Mouse (Mus musculus): ENCODE results near the gene Gtf3c6. TPM values are rescaled to one million over a fixed set of nuclear protein-coding genes. Genes with fewer than 3 reads are reported as not detected.

The Gtf3c6 gene
- polyA plus RNA-seq, 1 experiment from 2014 or later = 147 TPM

DNA sequence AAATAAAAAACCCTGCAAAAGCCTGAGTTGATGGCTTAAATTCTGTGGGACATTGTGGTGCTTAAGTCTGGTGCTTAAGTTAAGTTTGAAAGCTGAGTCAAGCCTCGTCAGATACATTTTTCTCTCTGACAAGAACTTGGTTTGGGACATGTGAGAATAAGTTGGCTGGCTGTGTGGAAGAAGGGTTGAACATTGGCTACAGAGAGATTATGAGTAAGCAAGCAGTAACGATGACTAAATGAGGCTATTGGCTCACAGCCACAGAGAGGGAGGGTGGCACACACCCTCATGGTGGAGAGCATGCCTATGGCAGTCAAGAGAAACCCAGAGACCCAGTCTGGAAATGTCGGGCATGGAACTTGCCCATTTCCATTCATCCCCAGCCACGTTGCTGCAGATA is 5.8 kb upstream of the Gtf3c6 start:
- Histone ChIP-seq H3K9me3 (ENCODE audit: control insufficient read depth, low read length) (no peaks in the 10 kb centered on the region), H3K36me3 (ENCODE audit: control insufficient read depth, insufficient read depth, low read length) (no peaks in the 10 kb centered on the region), H3K4me2 (replicated peaks; ENCODE audit: low read depth, low read length) (no peak overlapping the region), H3K27ac (ENCODE audit: low read depth, low read length) (no peak overlapping the region), H3K9ac (ENCODE audit: low read depth, low read length) (no peak overlapping the region), H3K4me1 (ENCODE audit: control insufficient read depth, insufficient read depth, low read length) (no peaks in the 10 kb centered on the region), H3K27me3 (ENCODE audit: control insufficient read depth, insufficient read depth, low read length) (no peaks in the 10 kb centered on the region), H3K4me3 (ENCODE audit: low read length) (no peak overlapping the region)
- 87% methylated on average over 4 of the region's 4 CpGs for WGBS
- no peak for ATAC-seq (ENCODE audit: low FRiP score, low TSS enrichment)

GRCm38 (mm10) chr10:40262200-40262599 is 4.3 kb upstream of the Gtf3c6 start:
- H3K4me3 ChIP-seq (ENCODE audit: low read length) = no peak overlapping the region
- no peak overlapping the region for H3K4me2 ChIP-seq (replicated peaks; ENCODE audit: low read depth, low read length)
- no peak overlapping the region for H3K27ac ChIP-seq (ENCODE audit: low read depth, low read length)
- no peaks in the 10 kb centered on the region for H3K4me1 ChIP-seq (ENCODE audit: control insufficient read depth, insufficient read depth, low read length)
- H3K9ac ChIP-seq (ENCODE audit: low read depth, low read length) = no peak overlapping the region
- no peaks in the 10 kb centered on the region for H3K27me3 ChIP-seq (ENCODE audit: control insufficient read depth, insufficient read depth, low read length)
- ATAC-seq (ENCODE audit: low FRiP score, low TSS enrichment) = no peak
- 92% methylated on average over 6 of the region's 6 CpGs for WGBS
- no peaks in the 10 kb centered on the region for H3K9me3 ChIP-seq (ENCODE audit: control insufficient read depth, low read length)
- no peaks in the 10 kb centered on the region for H3K36me3 ChIP-seq (ENCODE audit: control insufficient read depth, insufficient read depth, low read length)

DNA sequence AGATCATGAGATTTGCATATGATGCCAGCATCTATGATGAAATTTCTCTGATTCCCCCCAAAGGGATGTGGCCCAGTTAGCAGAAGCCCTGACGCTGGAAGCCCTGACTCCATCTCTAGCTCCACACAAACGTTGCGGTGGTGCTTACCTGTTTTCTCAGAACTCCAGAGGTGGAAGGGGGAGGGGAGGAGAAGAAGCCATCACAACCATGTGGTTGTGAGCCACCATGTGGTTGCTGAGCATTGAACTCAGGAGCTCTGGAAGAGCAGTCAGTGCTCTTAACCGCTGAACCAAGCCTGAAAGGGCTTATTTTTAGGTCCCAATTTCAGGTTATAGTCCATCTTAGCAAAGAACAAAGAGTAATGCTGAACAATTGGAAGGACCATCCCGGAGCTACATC is 2.4 kb upstream of the Gtf3c6 start:
- Histone ChIP-seq H3K9ac (ENCODE audit: low read depth, low read length) (no peak overlapping the region), H3K4me3 (ENCODE audit: low read length) (no peak overlapping the region), H3K4me2 (replicated peaks; ENCODE audit: low read depth, low read length) (no peak overlapping the region), H3K27ac (ENCODE audit: low read depth, low read length) (no peak overlapping the region), H3K36me3 (ENCODE audit: control insufficient read depth, insufficient read depth, low read length) (no peaks in the 10 kb centered on the region), H3K4me1 (ENCODE audit: control insufficient read depth, insufficient read depth, low read length) (no peaks in the 10 kb centered on the region), H3K9me3 (ENCODE audit: control insufficient read depth, low read length) (no peaks in the 10 kb centered on the region), H3K27me3 (ENCODE audit: control insufficient read depth, insufficient read depth, low read length) (no peaks in the 10 kb centered on the region)
- WGBS = 49% methylated on average over 5 of the region's 5 CpGs
- ATAC-seq (ENCODE audit: low FRiP score, low TSS enrichment) = no peak

DNA sequence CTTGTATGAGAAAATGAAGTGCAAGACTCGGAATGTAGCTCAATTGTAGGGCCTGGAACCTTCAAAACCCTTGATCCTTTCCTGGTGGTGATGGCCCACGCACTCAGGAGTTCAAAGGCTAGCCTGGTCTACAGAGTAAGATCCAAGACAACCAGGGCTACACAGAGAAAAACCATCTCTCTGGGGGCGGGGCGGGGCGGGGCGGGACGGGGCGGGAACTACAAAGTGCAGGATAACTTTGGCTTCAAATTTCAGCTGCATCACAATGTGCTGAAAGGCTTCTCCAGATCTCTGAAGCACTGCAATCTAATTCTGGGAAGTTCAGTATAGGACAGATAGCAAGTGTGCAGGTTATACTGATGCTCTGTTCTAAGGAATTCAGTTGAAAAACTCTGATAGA is 1.6 kb upstream of the Gtf3c6 start:
- Histone ChIP-seq H3K27me3 (ENCODE audit: control insufficient read depth, insufficient read depth, low read length) (no peaks in the 10 kb centered on the region), H3K9ac (ENCODE audit: low read depth, low read length) (no peak overlapping the region), H3K27ac (ENCODE audit: low read depth, low read length) (0 out of 2 replicates have a peak overlapping the region, but pooled peaks have one; percentile 6), H3K4me1 (ENCODE audit: control insufficient read depth, insufficient read depth, low read length) (no peaks in the 10 kb centered on the region), H3K36me3 (ENCODE audit: control insufficient read depth, insufficient read depth, low read length) (no peaks in the 10 kb centered on the region), H3K4me3 (ENCODE audit: low read length) (no peak overlapping the region), H3K9me3 (ENCODE audit: control insufficient read depth, low read length) (no peaks in the 10 kb centered on the region), H3K4me2 (replicated peaks; ENCODE audit: low read depth, low read length) (no peak overlapping the region)
- 12% methylated on average over 8 of the region's 8 CpGs for WGBS
- ATAC-seq (ENCODE audit: low FRiP score, low TSS enrichment) = no peak

DNA sequence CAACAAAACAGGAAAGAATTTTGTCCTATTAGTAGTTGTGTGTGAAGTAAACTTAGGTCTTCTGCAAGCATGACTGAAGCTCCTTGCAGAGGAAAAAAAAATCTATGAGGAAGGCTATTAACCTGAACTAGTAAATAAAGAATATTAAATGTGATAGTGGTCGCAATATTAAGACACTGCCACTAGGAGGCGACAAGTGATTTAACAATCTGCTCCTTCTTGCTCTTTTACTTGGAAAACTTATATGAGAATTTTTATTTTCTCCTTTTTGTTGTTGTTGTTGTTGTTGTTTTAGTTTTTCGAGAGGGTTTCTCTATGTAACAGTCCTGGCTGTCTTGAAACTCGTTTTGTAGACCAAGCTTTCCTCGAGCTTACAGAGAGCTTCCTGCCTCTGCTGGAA is 1.1 kb upstream of the Gtf3c6 start:
- no peak overlapping the region for H3K4me3 ChIP-seq (ENCODE audit: low read length)

GRCm38 (mm10) chr10:40258401-40258966 is 576 bp upstream of the Gtf3c6 start:
- peak overlapping the region; percentile 93 for H3K27ac ChIP-seq (ENCODE audit: low read depth, low read length)
- peak overlapping the region; percentile 75 for H3K4me3 ChIP-seq (ENCODE audit: low read length)
- no peaks in the 10 kb centered on the region for H3K4me1 ChIP-seq (ENCODE audit: control insufficient read depth, insufficient read depth, low read length)
- H3K9me3 ChIP-seq (ENCODE audit: control insufficient read depth, low read length) = no peaks in the 10 kb centered on the region
- ATAC-seq (ENCODE audit: low FRiP score, low TSS enrichment) = peak; percentile 84
- H3K9ac ChIP-seq (ENCODE audit: low read depth, low read length) = peak overlapping the region; percentile 82; the same call in 1 of the 2 replicates
- H3K36me3 ChIP-seq (ENCODE audit: control insufficient read depth, insufficient read depth, low read length) = peaks cover 8% of the 10 kb centered on the region
- H3K27me3 ChIP-seq (ENCODE audit: control insufficient read depth, insufficient read depth, low read length) = no peaks in the 10 kb centered on the region
- peak overlapping the region; percentile 60 for H3K4me2 ChIP-seq (replicated peaks; ENCODE audit: low read depth, low read length)
- 0% methylated on average over 12 of the region's 12 CpGs for WGBS

More for the DNA sequence above, 1.1 kb upstream of the Gtf3c6 start:
- Histone ChIP-seq H3K27me3 (ENCODE audit: control insufficient read depth, insufficient read depth, low read length) (no peaks in the 10 kb centered on the region), H3K36me3 (ENCODE audit: control insufficient read depth, insufficient read depth, low read length) (peaks cover 3% of the 10 kb centered on the region), H3K4me1 (ENCODE audit: control insufficient read depth, insufficient read depth, low read length) (no peaks in the 10 kb centered on the region), H3K9me3 (ENCODE audit: control insufficient read depth, low read length) (no peaks in the 10 kb centered on the region), H3K9ac (ENCODE audit: low read depth, low read length) (no peak overlapping the region), H3K4me2 (replicated peaks; ENCODE audit: low read depth, low read length) (peak overlapping the region; percentile 13; the same call in 1 of the 2 replicates), H3K27ac (ENCODE audit: low read depth, low read length) (peak overlapping the region; percentile 93; the same call in 1 of the 2 replicates)
- 6% methylated on average over 5 of the region's 5 CpGs for WGBS
- no peak; the same call in 1 of the 2 replicates for ATAC-seq (ENCODE audit: low FRiP score, low TSS enrichment)

GRCm38 (mm10) chr10:40256716-40257115 is 1.2 kb downstream of the Gtf3c6 start:
- 0% methylated on average over 5 of the region's 5 CpGs for WGBS
- Histone ChIP-seq H3K27me3 (ENCODE audit: control insufficient read depth, insufficient read depth, low read length) (no peaks in the 10 kb centered on the region), H3K4me2 (replicated peaks; ENCODE audit: low read depth, low read length) (peak overlapping the region; percentile 60), H3K27ac (ENCODE audit: low read depth, low read length) (peak overlapping the region; percentile 93), H3K4me1 (ENCODE audit: control insufficient read depth, insufficient read depth, low read length) (no peaks in the 10 kb centered on the region), H3K9me3 (ENCODE audit: control insufficient read depth, low read length) (no peaks in the 10 kb centered on the region), H3K4me3 (ENCODE audit: low read length) (peak overlapping the region; percentile 75), H3K36me3 (ENCODE audit: control insufficient read depth, insufficient read depth, low read length) (peaks cover 25% of the 10 kb centered on the region), H3K9ac (ENCODE audit: low read depth, low read length) (peak overlapping the region; percentile 82)
- ATAC-seq (ENCODE audit: low FRiP score, low TSS enrichment) = peak; percentile 78

GRCm38 (mm10) chr10:40250969-40251368 is 6.9 kb downstream of the Gtf3c6 start:
- Histone ChIP-seq H3K27ac (ENCODE audit: low read depth, low read length) (no peak overlapping the region), H3K9ac (ENCODE audit: low read depth, low read length) (no peak overlapping the region), H3K4me2 (replicated peaks; ENCODE audit: low read depth, low read length) (no peak overlapping the region), H3K27me3 (ENCODE audit: control insufficient read depth, insufficient read depth, low read length) (no peaks in the 10 kb centered on the region), H3K4me1 (ENCODE audit: control insufficient read depth, insufficient read depth, low read length) (0 out of 2 replicates have a peak, but pooled peaks cover 3% of the 10 kb centered on the region), H3K4me3 (ENCODE audit: low read length) (no peak overlapping the region), H3K9me3 (ENCODE audit: control insufficient read depth, low read length) (no peaks in the 10 kb centered on the region), H3K36me3 (ENCODE audit: control insufficient read depth, insufficient read depth, low read length) (peaks cover 60% of the 10 kb centered on the region)
- 88% methylated on average over 6 of the region's 6 CpGs for WGBS
- ATAC-seq (ENCODE audit: low FRiP score, low TSS enrichment) = no peak

- no peak overlapping the region for H3K4me2 ChIP-seq (replicated peaks; ENCODE audit: low read depth, low read length)
- 0 out of 2 replicates have a peak, but pooled peaks cover 4% of the 10 kb centered on the region for H3K4me1 ChIP-seq (ENCODE audit: control insufficient read depth, insufficient read depth, low read length)
- no peak overlapping the region for H3K27ac ChIP-seq (ENCODE audit: low read depth, low read length)
- no peaks in the 10 kb centered on the region for H3K9me3 ChIP-seq (ENCODE audit: control insufficient read depth, low read length)
- H3K9ac ChIP-seq (ENCODE audit: low read depth, low read length) = no peak overlapping the region
- H3K36me3 ChIP-seq (ENCODE audit: control insufficient read depth, insufficient read depth, low read length) = peaks cover 60% of the 10 kb centered on the region
- 92% methylated on average over 9 of the region's 9 CpGs for WGBS
- no peaks in the 10 kb centered on the region for H3K27me3 ChIP-seq (ENCODE audit: control insufficient read depth, insufficient read depth, low read length)
- no peak overlapping the region for H3K4me3 ChIP-seq (ENCODE audit: low read length)
- no peak for ATAC-seq (ENCODE audit: low FRiP score, low TSS enrichment)
These were observed 8.3 kb downstream of the Gtf3c6 start for GRCm38 (mm10) chr10:40249625-40250024.

All from kidney, embryonic 14.5 days (tissue).